Mouse (Mus musculus) colon, adult 2 months (tissue): ENCODE data around the gene Tmcc2. TPM values are rescaled to one million over a fixed set of nuclear protein-coding genes. Genes with fewer than 3 reads are reported as not detected.

Source experiments
- polyA plus RNA-seq: library from polyadenylated mRNA; depleted of rRNA; stranded (reverse); fragments of >200 nt; gene quantifications from 2 replicates; pipeline ENCODE4 v1.2.3, GENCODE M21; 2012; rRNA removed

Tmcc2 gene
- polyA plus RNA-seq = 9.6 TPM in 2 replicates

GRCm38 (mm10) chr1:132390691-132391579 is at the start of gene Tmcc2:
Tmcc2 (minus strand) TSS chr1:132391281.

GRCm38 (mm10) chr1:132417319-132418251 is 26.5 kb upstream of the Tmcc2 start, which contains the start of gene Dstyk:
Dstyk (plus strand) TSS chr1:132417555.

GRCm38 (mm10) chr1:132315889-132316624 is 75.0 kb downstream of the Tmcc2 start, which contains the start of gene Nuak2:
Nuak2 (plus strand) TSS chr1:132316126.

Other genes starting within 250 kb of the Tmcc2 start
- gene Lemd1, start 199.8 kb downstream of the Tmcc2 start, polyA plus RNA-seq = 0.12 TPM in 1 of 2 replicates, not detected in the other
- gene AC124108.1, start 199.8 kb downstream of the Tmcc2 start, polyA plus RNA-seq = 0.03 TPM in 1 of 2 replicates, not detected in the other
- not detected in 2 replicates for gene Gm10188, start 161.5 kb downstream of the Tmcc2 start, polyA plus RNA-seq
- gene Klhdc8a, start 92.7 kb downstream of the Tmcc2 start, polyA plus RNA-seq = 4.5 and 5.1 TPM in 2 replicates
- 34.6 and 40.8 TPM in 2 replicates for gene Nuak2, start 75.2 kb downstream of the Tmcc2 start, polyA plus RNA-seq
- 5.5 and 5.8 TPM in 2 replicates for gene Dstyk, start 26.3 kb upstream of the Tmcc2 start, polyA plus RNA-seq
- 6.5 and 7.7 TPM in 2 replicates for gene Rbbp5, start 86.1 kb upstream of the Tmcc2 start, polyA plus RNA-seq
- 1.1 and 1.2 TPM in 2 replicates for gene Tmem81, start 114.9 kb upstream of the Tmcc2 start, polyA plus RNA-seq
- gene Cntn2, start 152.0 kb upstream of the Tmcc2 start, polyA plus RNA-seq = 0.24 and 0.84 TPM in 2 replicates